Mouse (Mus musculus): ENCODE measurements around the gene Gm3336.
A peak's percentile ranks its signal among the peaks of the same experiment; 100 is the strongest.

- no peak for TF ChIP-seq CTCF (conservative IDR thresholded peaks at IDR 0.05; ENCODE audit: insufficient read depth, insufficient read length, low read depth, low read length)
- peak; percentile 49 for TF ChIP-seq POLR2A (IDR thresholded peaks at IDR 0.05; ENCODE audit: low read depth, low read length)
Observed at GRCm38 (mm10) chr8:70699834-70700554, 18.3 kb upstream of the Gm3336 start.
